Mouse (Mus musculus) testis, adult 2 months (tissue): ENCODE results near the gene Catsper3. TPM values are rescaled to one million over a fixed set of nuclear protein-coding genes. Genes with fewer than 3 reads are reported as not detected.

Source experiments
- H3K27ac ChIP-seq: fragments of 200-500 bp; 2 replicates; pipeline ENCODE4 v1.5.1; 2012; ENCODE audit warnings: low read depth, low read length; ENCODE audit not compliant: control insufficient read depth, insufficient read depth
- H3K27me3 ChIP-seq: fragments of 200-500 bp; 2 replicates; pipeline ENCODE4 v1.6.1; 2012; ENCODE audit warnings: mild to moderate bottlenecking, low read length, moderate library complexity; ENCODE audit not compliant: control insufficient read depth, insufficient read depth
- H3K36me3 ChIP-seq: fragments of 200-500 bp; 2 replicates; pipeline ENCODE4 v1.6.1; 2012; ENCODE audit warnings: mild to moderate bottlenecking, low read length; ENCODE audit not compliant: control insufficient read depth, insufficient read depth
- H3K4me1 ChIP-seq: fragments of 200-500 bp; 2 replicates; pipeline ENCODE4 v1.6.1; 2012; ENCODE audit warnings: low read length; ENCODE audit not compliant: control insufficient read depth, insufficient read depth
- H3K4me3 ChIP-seq: fragments of 200-500 bp; 2 replicates; pipeline ENCODE4 v1.5.1; 2012; ENCODE audit warnings: low read depth, mild to moderate bottlenecking, low read length, moderate library complexity, mixed read lengths; ENCODE audit not compliant: control insufficient read depth
- CTCF ChIP-seq: fragments of 200-500 bp; IDR thresholded peaks from 2 replicates; pipeline ENCODE4 v1.5.1; 2012; ENCODE audit warnings: low read depth, mild to moderate bottlenecking, inconsistent platforms, low read length, moderate library complexity; ENCODE audit not compliant: control insufficient read depth, insufficient read depth, insufficient replicate concordance
- POLR2A ChIP-seq: fragments of 200-500 bp; IDR thresholded peaks from 2 replicates; pipeline ENCODE4 v1.6.1; 2012; ENCODE audit warnings: low read depth, mild to moderate bottlenecking, inconsistent platforms, low read length, moderate library complexity; ENCODE audit not compliant: control insufficient read depth
- polyA plus RNA-seq: library from polyadenylated mRNA; depleted of rRNA; stranded (reverse); fragments of >200 nt; gene quantifications from 2 replicates; pipeline ENCODE4 v1.2.3, GENCODE M21; 2012

The Catsper3 gene
- polyA plus RNA-seq, 1 experiment: 111 TPM

- Histone ChIP-seq H3K27me3 (peaks cover 10% of the 10 kb centered on the region), H3K4me3 (no peak overlapping the region), H3K4me1 (peaks cover 4% of the 10 kb centered on the region), H3K27ac (no peak overlapping the region), H3K36me3 (no peaks in the 10 kb centered on the region)
- TF ChIP-seq POLR2A (no peak), CTCF (no peak)
Measured at GRCm38 (mm10) chr13:55840223-55840622, 55.9 kb downstream of the Catsper3 start.

- Histone ChIP-seq H3K4me1 (peaks cover 19% of the 10 kb centered on the region), H3K4me3 (no peak overlapping the region), H3K27ac (no peak overlapping the region), H3K36me3 (no peaks in the 10 kb centered on the region), H3K27me3 (no peaks in the 10 kb centered on the region)
- peak; percentile 87; the same call in 1 of the 2 replicates for TF ChIP-seq CTCF
- TF ChIP-seq POLR2A: no peak
Measured at GRCm38 (mm10) chr13:55843700-55844099, 59.3 kb downstream of the Catsper3 start.

GRCm38 (mm10) chr13:55847805-55848204 lies 63.4 kb downstream of the Catsper3 start:
- TF ChIP-seq CTCF: no peak
- no peak for TF ChIP-seq POLR2A
- no peaks in the 10 kb centered on the region for H3K27me3 ChIP-seq
- no peak overlapping the region for H3K27ac ChIP-seq
- peaks cover 19% of the 10 kb centered on the region for H3K4me1 ChIP-seq
- no peaks in the 10 kb centered on the region for H3K36me3 ChIP-seq
- no peak overlapping the region for H3K4me3 ChIP-seq

GRCm38 (mm10) chr13:55848604-55849190 lies 64.3 kb downstream of the Catsper3 start:
- H3K36me3 ChIP-seq: no peaks in the 10 kb centered on the region
- H3K4me1 ChIP-seq: peaks cover 19% of the 10 kb centered on the region
- no peaks in the 10 kb centered on the region for H3K27me3 ChIP-seq
- H3K27ac ChIP-seq: no peak overlapping the region
- H3K4me3 ChIP-seq: no peak overlapping the region
- TF ChIP-seq POLR2A (no peak), CTCF (no peak)

- TF ChIP-seq CTCF: no peak
- no peak for TF ChIP-seq POLR2A
- Histone ChIP-seq H3K27me3 (no peaks in the 10 kb centered on the region), H3K4me3 (no peak overlapping the region), H3K4me1 (peaks cover 19% of the 10 kb centered on the region), H3K36me3 (no peaks in the 10 kb centered on the region), H3K27ac (no peak overlapping the region)
Measured at GRCm38 (mm10) chr13:55850726-55851125, 66.4 kb downstream of the Catsper3 start.

- no peak overlapping the region for H3K4me3 ChIP-seq
- H3K4me1 ChIP-seq: peaks cover 14% of the 10 kb centered on the region
- H3K36me3 ChIP-seq: no peaks in the 10 kb centered on the region
- H3K27me3 ChIP-seq: no peaks in the 10 kb centered on the region
- TF ChIP-seq POLR2A (no peak), CTCF (no peak)
- no peak overlapping the region for H3K27ac ChIP-seq
Measured at GRCm38 (mm10) chr13:55852205-55852604, 67.8 kb downstream of the Catsper3 start.

GRCm38 (mm10) chr13:55855793-55856192 lies 71.4 kb downstream of the Catsper3 start:
- no peaks in the 10 kb centered on the region for H3K4me1 ChIP-seq
- no peaks in the 10 kb centered on the region for H3K27me3 ChIP-seq
- no peaks in the 10 kb centered on the region for H3K36me3 ChIP-seq
- TF ChIP-seq CTCF: no peak
- no peak for TF ChIP-seq POLR2A
- no peak overlapping the region for H3K4me3 ChIP-seq
- no peak overlapping the region for H3K27ac ChIP-seq
